Mouse (Mus musculus): ENCODE data around the gene Dusp8. TPM values are rescaled to one million over a fixed set of nuclear protein-coding genes. Genes with fewer than 3 reads are reported as not detected.

Gene Dusp8
- polyA plus RNA-seq, 3 experiments from 2014 or later: not detected

DNA sequence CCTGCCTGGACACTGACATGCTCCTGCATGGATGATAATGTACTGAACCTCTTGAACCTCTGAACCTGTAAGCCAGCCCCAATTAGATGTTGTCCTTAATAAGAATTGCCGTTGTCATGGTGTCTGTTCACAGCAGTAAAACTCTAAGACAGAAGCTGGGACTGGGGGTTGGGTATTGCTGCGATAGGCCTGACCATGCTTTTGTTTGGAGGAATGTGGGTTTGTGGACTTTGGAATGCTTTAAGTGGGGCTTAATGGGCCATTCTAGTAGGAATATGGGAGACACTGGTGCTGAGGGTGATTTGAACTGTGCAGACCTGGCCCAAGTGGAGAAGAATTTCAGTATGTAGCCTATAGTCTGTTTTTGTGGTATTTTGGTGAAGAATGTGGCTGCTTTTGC is 50.3 kb downstream of the Dusp8 start:
- no peak for ATAC-seq

DNA sequence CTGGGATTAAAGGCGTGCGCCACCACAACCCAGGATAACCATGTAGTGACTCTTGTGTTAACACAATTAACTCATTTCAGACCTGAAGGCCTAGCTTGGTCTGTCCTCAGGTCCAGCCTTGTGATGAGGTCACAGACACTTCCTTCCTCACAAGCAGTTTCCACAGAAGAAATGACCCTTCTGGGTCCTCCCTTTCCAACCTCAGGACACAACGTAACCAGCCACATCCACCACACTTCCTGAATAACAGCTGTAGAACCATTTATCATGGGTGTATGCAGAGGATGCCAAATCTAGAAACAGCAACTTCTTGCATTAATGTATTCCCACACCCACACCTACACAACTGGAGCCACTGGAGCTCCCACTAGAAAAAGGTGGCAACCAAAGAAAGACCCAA is 54.9 kb downstream of the Dusp8 start:
- no peak for ATAC-seq

DNA sequence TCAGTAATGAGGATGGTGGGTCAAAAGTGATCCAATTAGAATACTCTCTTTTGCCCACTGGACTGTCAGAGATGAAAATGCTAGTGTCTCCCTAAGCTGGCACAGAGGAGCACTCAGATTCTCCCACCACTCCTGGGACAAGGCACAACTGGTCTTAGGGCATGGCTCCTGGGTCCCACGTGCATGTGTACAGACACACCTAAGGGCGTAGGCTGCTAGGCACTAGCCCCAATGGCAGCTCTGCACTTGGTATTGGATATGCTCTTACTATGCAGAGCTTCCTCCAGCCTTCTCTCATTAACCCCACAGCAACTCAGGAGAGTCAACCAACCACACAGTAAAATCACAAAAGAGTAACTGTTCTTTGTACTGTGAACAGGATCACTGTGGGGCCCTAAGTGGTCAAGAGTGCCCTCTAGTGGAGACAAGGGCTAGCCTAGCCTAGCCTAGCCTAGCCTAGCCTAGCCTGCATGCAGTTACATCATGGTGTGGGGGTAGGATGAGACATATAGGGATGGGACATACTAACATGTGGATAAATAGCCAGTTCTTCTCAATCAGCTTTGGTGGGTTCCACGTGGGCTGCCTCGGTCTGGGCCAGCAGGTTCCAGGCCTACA is 58.0 kb downstream of the Dusp8 start:
- peak; percentile 50 for ATAC-seq

DNA sequence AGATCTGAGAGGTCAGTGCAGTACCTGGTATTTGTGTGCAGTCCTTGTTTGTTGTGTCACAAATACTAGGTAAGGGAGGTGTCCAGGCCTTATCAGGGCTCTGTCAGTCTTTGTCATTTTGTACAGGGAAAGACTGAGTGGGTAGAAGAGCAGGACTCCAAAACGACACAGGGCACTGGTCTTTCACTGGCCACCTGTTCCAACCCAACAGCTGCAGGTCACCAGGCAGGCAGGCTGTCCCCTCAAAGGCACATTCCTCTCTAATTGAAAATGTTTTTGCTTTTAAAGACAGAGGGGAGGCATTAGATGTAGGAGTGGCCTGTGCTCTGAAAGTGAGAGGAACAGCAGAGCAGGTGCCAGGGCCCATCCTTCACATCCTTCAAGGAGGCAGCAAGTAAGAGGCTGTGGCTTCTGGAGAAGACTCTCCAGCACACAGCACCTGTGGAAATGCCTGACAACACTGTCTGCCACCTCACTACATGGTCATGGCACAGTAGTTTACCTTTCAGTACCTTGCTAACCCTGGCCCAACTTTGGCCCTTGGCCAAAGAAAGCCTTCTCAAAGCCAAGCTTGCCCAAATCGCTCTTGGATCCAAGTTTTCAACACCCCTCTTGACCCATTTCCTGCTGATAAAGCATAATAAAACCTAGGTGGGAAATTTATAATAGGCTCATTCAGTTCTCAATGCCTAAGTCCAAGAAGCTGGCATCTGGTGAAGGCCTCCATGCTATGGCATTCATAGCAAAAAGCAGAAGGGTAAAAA is 60.4 kb downstream of the Dusp8 start:
- ATAC-seq: no peak

DNA sequence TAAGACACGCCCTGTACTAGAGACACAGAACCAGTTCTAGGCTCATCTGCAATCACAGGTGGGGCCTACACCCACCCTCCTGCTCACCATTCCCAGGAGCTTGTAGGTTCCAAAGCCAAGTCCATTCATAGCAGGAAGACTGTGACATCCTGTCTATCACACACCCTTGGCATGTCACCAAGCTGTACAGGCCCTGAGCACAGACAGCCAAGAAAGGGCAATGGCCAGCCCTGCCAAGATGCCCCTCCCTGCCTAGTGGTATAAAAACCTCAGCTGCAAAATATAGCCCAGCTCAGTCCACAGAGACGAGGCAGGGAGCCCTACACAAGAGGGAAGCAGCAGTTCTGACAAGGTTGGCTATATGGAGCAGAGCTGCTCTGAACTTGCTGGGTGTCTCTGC is 61.4 kb downstream of the Dusp8 start:
- no peak for ATAC-seq

DNA sequence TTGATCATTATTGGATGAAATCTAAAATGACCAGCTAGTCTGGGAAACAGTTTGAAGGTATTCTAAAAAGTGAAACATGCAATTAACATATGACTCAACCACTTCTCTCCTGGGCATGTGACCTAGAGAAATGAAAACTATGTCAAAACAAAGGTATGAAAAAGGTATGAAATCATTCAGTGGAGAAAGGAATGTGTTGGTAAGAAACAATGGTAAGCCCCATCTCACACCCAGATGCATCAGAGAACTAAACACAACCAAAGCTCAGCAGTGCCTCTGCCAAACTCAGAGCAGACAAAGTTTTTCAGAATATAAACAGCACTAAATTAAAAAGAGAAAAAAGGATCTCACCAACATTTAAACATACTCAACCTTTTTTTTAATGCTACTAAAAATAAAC is 65.6 kb downstream of the Dusp8 start:
- no peak for ATAC-seq

Other genes starting within 250 kb of the Dusp8 start
- gene Tollip, start 177.3 kb downstream of the Dusp8 start, polyA plus RNA-seq (2017; shearing (Covaris generic)): 10 to 100 TPM; 22.0 to 25.8 (median 24.5) TPM
- under 1 TPM; 0.34 to 0.75 (median 0.39) TPM for gene Brsk2, start 146.1 kb downstream of the Dusp8 start, polyA plus RNA-seq (2017; shearing (Covaris generic))
- 10 to 100 TPM; 61.4 to 67.5 (median 65.3) TPM for gene Mob2, start 34.8 kb downstream of the Dusp8 start, polyA plus RNA-seq (2017; shearing (Covaris generic))
- gene Gm45618, start 24.9 kb upstream of the Dusp8 start, polyA plus RNA-seq (2017; shearing (Covaris generic)): not detected
- gene Gm39115, start 40.2 kb upstream of the Dusp8 start, polyA plus RNA-seq (2017; shearing (Covaris generic)): not detected
- not detected for gene Gm45337, start 48.8 kb upstream of the Dusp8 start, polyA plus RNA-seq (2017; shearing (Covaris generic))
- gene Gm29735, start 61.3 kb upstream of the Dusp8 start, polyA plus RNA-seq (2017; shearing (Covaris generic)): not detected
- gene Gm4553, start 69.9 kb upstream of the Dusp8 start, polyA plus RNA-seq (2017; shearing (Covaris generic)): not detected
- not detected for gene Krtap5-2, start 80.2 kb upstream of the Dusp8 start, polyA plus RNA-seq (2017; shearing (Covaris generic))
- gene Gm10153, start 94.5 kb upstream of the Dusp8 start, polyA plus RNA-seq (2017; shearing (Covaris generic)): not detected
- not detected for gene Krtap5-3, start 105.5 kb upstream of the Dusp8 start, polyA plus RNA-seq (2017; shearing (Covaris generic))
- gene Gm7579, start 116.0 kb upstream of the Dusp8 start, polyA plus RNA-seq (2017; shearing (Covaris generic)): not detected
- not detected for gene Krtap5-5, start 134.1 kb upstream of the Dusp8 start, polyA plus RNA-seq (2017; shearing (Covaris generic))
- gene Gm40460, start 145.2 kb upstream of the Dusp8 start, polyA plus RNA-seq (2017; shearing (Covaris generic)): not detected
- not detected for gene Gm2431, start 162.5 kb upstream of the Dusp8 start, polyA plus RNA-seq (2017; shearing (Covaris generic))
- gene Gm4559, start 178.5 kb upstream of the Dusp8 start, polyA plus RNA-seq (2017; shearing (Covaris generic)): not detected
- gene Krtap5-1, start 201.3 kb upstream of the Dusp8 start, polyA plus RNA-seq (2017; shearing (Covaris generic)): not detected
- not detected for gene Krtap5-4, start 207.7 kb upstream of the Dusp8 start, polyA plus RNA-seq (2017; shearing (Covaris generic))

All from inflammation-experienced regulatory T-cells, adult 6 months (primary cell).